Mouse (Mus musculus) pancreas, adult 10 weeks (tissue): Measurements from ENCODE around the gene Tnfrsf14. TPM values are rescaled to one million over a fixed set of nuclear protein-coding genes. Genes with fewer than 3 reads are reported as not detected.

ENCODE experiments used
- polyA plus RNA-seq: library from polyadenylated mRNA; stranded (reverse); fragments of 350-450 nt; fragmentation: Illumina TruSeq; extraction: RNeasy Lipid Tissue Mini Kit (QIAGEN cat#74804); gene quantifications from one replicate; pipeline ENCODE4 v1.2.3, GENCODE M21; 2015; ENCODE audit warnings: low read depth, low replicate concordance; ENCODE audit not compliant: insufficient read depth

The Tnfrsf14 gene
- polyA plus RNA-seq = 1.5 TPM

GRCm38 (mm10) chr4:154928395-154929087, at the start of gene Tnfrsf14:
Tnfrsf14 (minus strand) TSS chr4:154928563.

GRCm38 (mm10) chr4:154963901-154964580, 35.7 kb upstream of the Tnfrsf14 start, which contains the start of gene Pank4:
Pank4 (plus strand) TSS chr4:154964123.

GRCm38 (mm10) chr4:154960690-154961225, 32.4 kb upstream of the Tnfrsf14 start, which contains the start of gene Hes5:
Hes5 (plus strand) TSS chr4:154960923.

GRCm38 (mm10) chr4:154898506-154899446, 29.6 kb downstream of the Tnfrsf14 start, which contains the start of gene Fam213b:
Fam213b (minus strand) TSS chr4:154899135.

Other genes starting within 250 kb of the Tnfrsf14 start
- not detected for gene Ttc34, start 91.1 kb downstream of the Tnfrsf14 start, polyA plus RNA-seq
- not detected for gene Mmel1, start 59.0 kb downstream of the Tnfrsf14 start, polyA plus RNA-seq
- 8.4 TPM for gene Fam213b, start 29.4 kb downstream of the Tnfrsf14 start, polyA plus RNA-seq
- not detected for gene Hes5, start 32.4 kb upstream of the Tnfrsf14 start, polyA plus RNA-seq
- 13.5 TPM for gene Pank4, start 35.6 kb upstream of the Tnfrsf14 start, polyA plus RNA-seq
- gene Plch2, start 128.2 kb upstream of the Tnfrsf14 start, polyA plus RNA-seq = 0.98 TPM
- gene Pex10, start 138.5 kb upstream of the Tnfrsf14 start, polyA plus RNA-seq = 4.4 TPM
- gene Rer1, start 157.8 kb upstream of the Tnfrsf14 start, polyA plus RNA-seq = 28.9 TPM
- 1.4 TPM for gene Morn1, start 158.0 kb upstream of the Tnfrsf14 start, polyA plus RNA-seq